Mouse (Mus musculus) heart, embryonic 13.5 days (tissue): ENCODE measurements at regions not wholly inside any gene's neighbourhood (a gene's known extent, or its start where the extent isn't known, plus 50 kb on each side); places are given as distances from the start of the nearest gene placed in this dataset.

Source experiments
- ATAC-seq: fragments of 200-750 bp; cut with Nextera tagmentation; 2 replicates; pipeline ENCODE4 v1.8.0; 2017; ENCODE audit warnings: moderate TSS enrichment; ENCODE audit not compliant: insufficient number of reproducible peaks, low FRiP score, low TSS enrichment; ENCODE audit errors: extremely low read depth
- H3K27ac ChIP-seq: fragments of 300-500 bp; sonication (generic); replicated peaks from 2 replicates; pipeline ENCODE4 v1.5.1; 2015; ENCODE audit warnings: moderate library complexity, mild to moderate bottlenecking, inconsistent platforms
- H3K27me3 ChIP-seq: fragments of 300-500 bp; sonication (generic); replicated peaks from 2 replicates; pipeline ENCODE4 v1.6.1; 2015; ENCODE audit warnings: mild to moderate bottlenecking, inconsistent platforms
- H3K36me3 ChIP-seq: fragments of 300-500 bp; sonication (generic); 2 replicates; pipeline ENCODE4 v1.6.1; 2015; ENCODE audit warnings: mild to moderate bottlenecking, inconsistent platforms
- H3K4me1 ChIP-seq: fragments of 300-500 bp; sonication (generic); 2 replicates; pipeline ENCODE4 v1.6.1; 2015; ENCODE audit warnings: inconsistent platforms
- H3K4me2 ChIP-seq: fragments of 300-500 bp; sonication (generic); 2 replicates; pipeline ENCODE4 v1.6.1; 2015; ENCODE audit warnings: inconsistent platforms, mild to moderate bottlenecking, moderate library complexity
- H3K4me3 ChIP-seq: fragments of 300-500 bp; sonication (generic); 2 replicates; pipeline ENCODE4 v1.5.1; 2015; ENCODE audit warnings: moderate library complexity, mild to moderate bottlenecking, inconsistent platforms
- H3K9ac ChIP-seq: fragments of 300-500 bp; sonication (generic); 2 replicates; pipeline ENCODE4 v1.6.1; 2015; ENCODE audit warnings: inconsistent platforms, mild to moderate bottlenecking, moderate library complexity
- H3K9me3 ChIP-seq: fragments of 300-500 bp; sonication (generic); 2 replicates; pipeline ENCODE4 v1.6.1; 2016; ENCODE audit warnings: inconsistent platforms
- WGBS: fragments of 180-500 bp; shearing (Covaris S2); methylation state at CpG from one replicate; pipeline ENCODE4 v1.1.7; 2015; ENCODE audit warnings: mixed read lengths; 5-methylcytosine and 5-hydroxymethylcytosine counted together

- Histone ChIP-seq H3K4me1 (no peaks in the 10 kb centered on the region), H3K4me2 (no peak overlapping the region), H3K4me3 (no peak overlapping the region), H3K27me3 (no peaks in the 10 kb centered on the region), H3K36me3 (no peaks in the 10 kb centered on the region), H3K27ac (no peak overlapping the region), H3K9ac (no peak overlapping the region), H3K9me3 (no peaks in the 10 kb centered on the region)
- 68% methylated on average over 4 of the region's 4 CpGs for WGBS
- ATAC-seq, result no peak
Measured at GRCm38 (mm10) chr1:94208929-94209328, 156.6 kb upstream of the Pdcd1 start.

- Histone ChIP-seq H3K4me3 (no peak overlapping the region), H3K36me3 (no peaks in the 10 kb centered on the region), H3K4me2 (no peak overlapping the region), H3K27me3 (no peaks in the 10 kb centered on the region), H3K9ac (no peak overlapping the region), H3K27ac (no peak overlapping the region), H3K9me3 (no peaks in the 10 kb centered on the region), H3K4me1 (no peaks in the 10 kb centered on the region)
- WGBS, result 68% methylated on average over 7 of the region's 7 CpGs
- ATAC-seq, result no peak
Measured at GRCm38 (mm10) chr1:94207859-94208258, 155.5 kb upstream of the Pdcd1 start.

- Histone ChIP-seq H3K36me3 (no peaks in the 10 kb centered on the region), H3K4me2 (no peak overlapping the region), H3K9me3 (no peaks in the 10 kb centered on the region), H3K4me1 (no peaks in the 10 kb centered on the region), H3K9ac (no peak overlapping the region), H3K4me3 (no peak overlapping the region), H3K27ac (no peak overlapping the region), H3K27me3 (no peaks in the 10 kb centered on the region)
- ATAC-seq, result no peak
- WGBS, result 70% methylated on average over 3 of the region's 3 CpGs
Measured at GRCm38 (mm10) chr1:94203281-94203680, 150.9 kb upstream of the Pdcd1 start.

GRCm38 (mm10) chr1:94183876-94184275, 131.5 kb upstream of the Pdcd1 start:
- no peak overlapping the region for H3K4me2 ChIP-seq
- no peaks in the 10 kb centered on the region for H3K9me3 ChIP-seq
- no peak for ATAC-seq
- H3K4me1 ChIP-seq, result no peaks in the 10 kb centered on the region
- H3K9ac ChIP-seq, result no peak overlapping the region
- WGBS, result 69% methylated on average over 2 of the region's 2 CpGs
- no peaks in the 10 kb centered on the region for H3K36me3 ChIP-seq
- no peaks in the 10 kb centered on the region for H3K27me3 ChIP-seq
- no peak overlapping the region for H3K4me3 ChIP-seq
- no peak overlapping the region for H3K27ac ChIP-seq

GRCm38 (mm10) chr1:94149958-94150357, 97.6 kb upstream of the Pdcd1 start:
- no peak overlapping the region for H3K9ac ChIP-seq
- 73% methylated on average over 4 of the region's 4 CpGs for WGBS
- ATAC-seq, result no peak
- no peaks in the 10 kb centered on the region for H3K36me3 ChIP-seq
- no peak overlapping the region for H3K4me2 ChIP-seq
- H3K9me3 ChIP-seq, result no peaks in the 10 kb centered on the region
- H3K27ac ChIP-seq, result no peak overlapping the region
- no peaks in the 10 kb centered on the region for H3K27me3 ChIP-seq
- no peaks in the 10 kb centered on the region for H3K4me1 ChIP-seq
- H3K4me3 ChIP-seq, result no peak overlapping the region

GRCm38 (mm10) chr1:94147015-94147414, 94.7 kb upstream of the Pdcd1 start:
- H3K27ac ChIP-seq, result no peak overlapping the region
- no peaks in the 10 kb centered on the region for H3K36me3 ChIP-seq
- H3K4me3 ChIP-seq, result no peak overlapping the region
- no peaks in the 10 kb centered on the region for H3K9me3 ChIP-seq
- no peak for ATAC-seq
- H3K27me3 ChIP-seq, result no peaks in the 10 kb centered on the region
- no peak overlapping the region for H3K9ac ChIP-seq
- H3K4me2 ChIP-seq, result peak overlapping the region; percentile 28
- WGBS, result 42% methylated on average over 4 of the region's 4 CpGs
- H3K4me1 ChIP-seq, result no peaks in the 10 kb centered on the region

GRCm38 (mm10) chr1:94140518-94140917, 88.2 kb upstream of the Pdcd1 start:
- no peaks in the 10 kb centered on the region for H3K27me3 ChIP-seq
- H3K4me3 ChIP-seq, result no peak overlapping the region
- no peaks in the 10 kb centered on the region for H3K9me3 ChIP-seq
- H3K36me3 ChIP-seq, result no peaks in the 10 kb centered on the region
- H3K4me1 ChIP-seq, result no peaks in the 10 kb centered on the region
- no peak overlapping the region for H3K9ac ChIP-seq
- WGBS, result 65% methylated on average over 3 of the region's 3 CpGs
- no peak overlapping the region for H3K27ac ChIP-seq
- no peak for ATAC-seq
- no peak overlapping the region for H3K4me2 ChIP-seq

- Histone ChIP-seq H3K27me3 (no peaks in the 10 kb centered on the region), H3K4me3 (no peak overlapping the region), H3K4me2 (no peak overlapping the region), H3K36me3 (no peaks in the 10 kb centered on the region), H3K27ac (no peak overlapping the region), H3K9ac (no peak overlapping the region), H3K4me1 (no peaks in the 10 kb centered on the region), H3K9me3 (no peaks in the 10 kb centered on the region)
- ATAC-seq, result no peak
- 75% methylated on average over 5 of the region's 5 CpGs for WGBS
Measured at GRCm38 (mm10) chr1:94139445-94140062, 87.2 kb upstream of the Pdcd1 start.

- Histone ChIP-seq H3K9ac (no peak overlapping the region), H3K4me2 (no peak overlapping the region), H3K9me3 (peaks cover 4% of the 10 kb centered on the region; the same call in 1 of the 2 replicates), H3K36me3 (no peaks in the 10 kb centered on the region), H3K27me3 (no peaks in the 10 kb centered on the region), H3K4me3 (no peak overlapping the region), H3K4me1 (no peaks in the 10 kb centered on the region), H3K27ac (no peak overlapping the region)
- 76% methylated on average over 8 of the region's 8 CpGs for WGBS
- no peak for ATAC-seq
Measured at GRCm38 (mm10) chr1:94136731-94137130, 84.4 kb upstream of the Pdcd1 start.
